Mouse (Mus musculus): ENCODE results near the gene Mfap4. TPM values are rescaled to one million over a fixed set of nuclear protein-coding genes. Genes with fewer than 3 reads are reported as not detected.

Gene Mfap4
- polyA plus RNA-seq, 1 experiment from 2014 or later = 100 TPM

DNA sequence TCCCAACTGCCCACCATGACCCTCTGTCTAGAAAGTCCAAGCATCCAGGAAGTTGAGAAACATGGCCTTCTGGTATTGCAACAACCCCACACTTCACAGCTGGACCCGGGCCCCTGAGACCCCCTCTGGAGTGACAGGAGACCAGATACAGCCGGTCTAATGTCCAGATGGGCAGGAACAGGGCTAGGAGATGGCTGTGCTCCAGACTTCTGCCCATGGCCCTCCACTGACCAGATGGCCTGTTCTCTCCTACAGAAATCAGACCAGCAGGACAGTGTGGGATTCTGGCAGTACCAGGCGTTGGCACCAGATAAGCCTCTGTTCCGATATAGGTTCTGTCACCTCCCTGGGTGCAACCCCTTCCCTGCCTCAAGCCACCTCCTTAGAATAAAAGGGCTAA is 16.7 kb upstream of the Mfap4 start:
- Histone ChIP-seq H3K36me3 (ENCODE audit: insufficient read depth, low read length) (no peaks in the 10 kb centered on the region), H3K9ac (ENCODE audit: low read depth, low read length) (no peak overlapping the region), H3K4me3 (replicated peaks; ENCODE audit: low read depth, low read length) (no peak overlapping the region), H3K4me1 (replicated peaks; ENCODE audit: insufficient read depth, low read length) (no peaks in the 10 kb centered on the region), H3K4me2 (ENCODE audit: low read length) (no peak overlapping the region), H3K9me3 (replicated peaks; ENCODE audit: low read length) (no peaks in the 10 kb centered on the region), H3K27ac (no peak overlapping the region), H3K27me3 (ENCODE audit: insufficient read depth, low read length) (no peaks in the 10 kb centered on the region)
- DNase-seq (ENCODE audit: low spot score) (no peak), ATAC-seq (replicated peaks; ENCODE audit: low FRiP score, low read depth) (no peak)
- no peak for TF ChIP-seq CTCF (IDR thresholded peaks at IDR 0.05; ENCODE audit: low read depth)
- 85% methylated on average over 4 of the region's 4 CpGs for WGBS

DNA sequence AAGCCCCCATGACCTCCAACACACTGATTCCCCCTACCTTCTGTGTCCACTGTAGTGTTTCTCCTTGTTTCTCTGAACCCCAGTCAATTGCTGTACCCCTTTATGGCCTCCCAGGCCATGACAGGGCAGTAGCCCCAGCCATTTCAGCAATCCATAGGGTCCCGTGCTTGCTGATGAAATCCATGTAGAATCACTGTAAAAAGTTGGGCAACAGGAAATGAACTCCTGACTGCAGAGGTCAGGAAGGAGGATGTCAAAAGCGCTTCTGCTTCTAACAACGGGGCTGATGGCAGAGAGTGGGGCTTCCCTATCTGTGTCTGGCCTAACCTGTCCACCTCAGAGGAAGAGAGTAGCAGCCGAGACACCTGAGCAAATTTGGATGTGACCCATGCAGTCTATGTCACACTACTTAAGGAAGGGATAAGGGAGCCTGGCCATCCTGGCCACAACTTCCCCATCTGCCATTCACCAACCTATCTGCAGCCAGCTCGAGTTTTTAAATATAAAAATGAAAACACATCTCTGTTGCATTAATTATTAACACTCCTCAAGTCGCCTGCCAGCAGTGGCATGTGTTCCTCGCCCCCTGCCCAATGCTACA is 15.8 kb upstream of the Mfap4 start:
- H3K27ac ChIP-seq = no peak overlapping the region
- TF ChIP-seq CTCF (IDR thresholded peaks at IDR 0.05; ENCODE audit: low read depth) = no peak
- DNase-seq (ENCODE audit: low spot score) = no peak
- H3K9ac ChIP-seq (ENCODE audit: low read depth, low read length) = no peak overlapping the region
- H3K4me3 ChIP-seq (replicated peaks; ENCODE audit: low read depth, low read length) = no peak overlapping the region
- 58% methylated on average over 7 of the region's 7 CpGs for WGBS
- no peaks in the 10 kb centered on the region for H3K9me3 ChIP-seq (replicated peaks; ENCODE audit: low read length)
- H3K4me2 ChIP-seq (ENCODE audit: low read length) = no peak overlapping the region
- no peak for ATAC-seq (replicated peaks; ENCODE audit: low FRiP score, low read depth)
- no peaks in the 10 kb centered on the region for H3K27me3 ChIP-seq (ENCODE audit: insufficient read depth, low read length)
- H3K4me1 ChIP-seq (replicated peaks; ENCODE audit: insufficient read depth, low read length) = no peaks in the 10 kb centered on the region
- H3K36me3 ChIP-seq (ENCODE audit: insufficient read depth, low read length) = no peaks in the 10 kb centered on the region

DNA sequence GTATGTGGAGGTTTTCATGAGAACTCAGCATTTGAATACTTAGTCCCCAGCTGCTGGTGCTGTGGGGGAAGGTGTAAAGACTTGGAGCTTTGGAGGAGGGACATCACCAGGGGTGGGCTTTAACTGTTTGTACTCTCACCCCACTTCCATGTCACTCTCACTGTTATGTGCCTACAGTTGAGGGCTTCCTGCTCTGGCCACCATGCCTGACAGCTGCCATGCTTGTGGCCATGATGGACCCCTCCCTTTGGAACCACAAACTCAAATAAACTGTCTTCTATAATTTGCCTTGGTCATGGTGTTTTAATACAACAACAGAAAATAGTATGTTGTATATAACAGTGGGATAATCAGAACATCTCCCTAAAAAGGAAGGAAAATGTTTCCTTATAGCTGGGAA is 14.4 kb upstream of the Mfap4 start:
- no peak for ATAC-seq (replicated peaks; ENCODE audit: low FRiP score, low read depth)
- Histone ChIP-seq H3K27ac (no peak overlapping the region), H3K4me3 (replicated peaks; ENCODE audit: low read depth, low read length) (no peak overlapping the region), H3K27me3 (ENCODE audit: insufficient read depth, low read length) (no peaks in the 10 kb centered on the region), H3K4me1 (replicated peaks; ENCODE audit: insufficient read depth, low read length) (no peaks in the 10 kb centered on the region), H3K9me3 (replicated peaks; ENCODE audit: low read length) (no peaks in the 10 kb centered on the region), H3K4me2 (ENCODE audit: low read length) (no peak overlapping the region), H3K9ac (ENCODE audit: low read depth, low read length) (no peak overlapping the region), H3K36me3 (ENCODE audit: insufficient read depth, low read length) (no peaks in the 10 kb centered on the region)
- no peak for DNase-seq (ENCODE audit: low spot score)
- TF ChIP-seq CTCF (IDR thresholded peaks at IDR 0.05; ENCODE audit: low read depth) = no peak

DNA sequence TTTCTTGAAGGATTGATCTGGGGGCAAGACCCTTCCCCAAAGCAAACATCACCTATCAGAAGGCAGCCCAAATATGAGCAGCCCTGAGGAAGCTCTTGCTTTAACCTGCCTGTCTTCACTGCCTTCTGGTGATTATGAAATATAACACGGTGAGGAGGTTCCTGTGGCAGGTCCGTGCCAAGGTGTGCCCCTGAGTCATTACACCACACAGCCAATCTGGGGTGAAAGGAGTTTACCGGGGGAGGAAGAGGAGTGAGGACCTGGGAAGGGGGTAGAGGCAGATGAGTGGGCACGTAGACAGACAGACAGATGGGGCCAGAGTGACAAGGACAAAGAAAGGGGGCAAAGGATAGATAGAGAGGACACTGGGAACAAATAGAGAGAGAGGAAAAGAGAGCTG is 11.6 kb upstream of the Mfap4 start:
- no peaks in the 10 kb centered on the region for H3K9me3 ChIP-seq (replicated peaks; ENCODE audit: low read length)
- no peak overlapping the region for H3K4me2 ChIP-seq (ENCODE audit: low read length)
- TF ChIP-seq CTCF (IDR thresholded peaks at IDR 0.05; ENCODE audit: low read depth) = no peak
- ATAC-seq (replicated peaks; ENCODE audit: low FRiP score, low read depth) (no peak), DNase-seq (ENCODE audit: low spot score) (no peak)
- no peaks in the 10 kb centered on the region for H3K36me3 ChIP-seq (ENCODE audit: insufficient read depth, low read length)
- H3K27ac ChIP-seq = no peak overlapping the region
- WGBS = 39% methylated on average over 4 of the region's 4 CpGs
- no peak overlapping the region for H3K4me3 ChIP-seq (replicated peaks; ENCODE audit: low read depth, low read length)
- H3K4me1 ChIP-seq (replicated peaks; ENCODE audit: insufficient read depth, low read length) = no peaks in the 10 kb centered on the region; the same call in 1 of the 2 replicates
- H3K9ac ChIP-seq (ENCODE audit: low read depth, low read length) = no peak overlapping the region
- no peaks in the 10 kb centered on the region for H3K27me3 ChIP-seq (ENCODE audit: insufficient read depth, low read length)

DNA sequence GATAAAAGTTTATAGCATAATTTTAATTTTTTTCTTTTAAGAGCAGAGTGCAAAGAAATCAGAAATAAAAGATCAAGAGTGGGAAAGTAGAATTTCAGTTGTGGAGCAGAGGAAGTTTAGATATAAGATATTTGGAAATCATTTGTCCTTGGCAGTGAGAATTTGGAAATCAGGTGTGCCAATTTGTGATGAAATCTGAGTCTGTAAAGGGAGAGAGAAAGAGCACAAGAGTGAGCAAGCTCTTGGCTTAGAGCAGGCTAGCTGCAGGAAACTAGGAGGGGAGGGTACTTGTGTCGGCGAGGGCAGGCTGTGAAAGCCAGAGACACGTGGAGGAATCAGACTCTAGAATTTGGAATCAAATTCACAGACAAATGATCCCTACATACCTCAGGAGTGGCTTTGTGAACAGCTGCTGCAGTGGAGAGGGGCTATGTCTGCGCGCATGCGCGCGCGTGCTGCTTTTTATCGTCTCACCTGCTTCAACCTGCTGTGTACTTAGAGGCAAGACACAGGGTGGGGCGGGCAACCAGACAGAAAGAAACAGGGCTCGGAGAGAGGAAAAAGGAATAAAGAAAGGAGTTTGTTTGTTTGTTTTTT is 8.3 kb upstream of the Mfap4 start:
- H3K9ac ChIP-seq (ENCODE audit: low read depth, low read length) = no peak overlapping the region
- 0 out of 2 replicates have a peak overlapping the region, but pooled peaks have one; percentile 13 for H3K27ac ChIP-seq

DNA sequence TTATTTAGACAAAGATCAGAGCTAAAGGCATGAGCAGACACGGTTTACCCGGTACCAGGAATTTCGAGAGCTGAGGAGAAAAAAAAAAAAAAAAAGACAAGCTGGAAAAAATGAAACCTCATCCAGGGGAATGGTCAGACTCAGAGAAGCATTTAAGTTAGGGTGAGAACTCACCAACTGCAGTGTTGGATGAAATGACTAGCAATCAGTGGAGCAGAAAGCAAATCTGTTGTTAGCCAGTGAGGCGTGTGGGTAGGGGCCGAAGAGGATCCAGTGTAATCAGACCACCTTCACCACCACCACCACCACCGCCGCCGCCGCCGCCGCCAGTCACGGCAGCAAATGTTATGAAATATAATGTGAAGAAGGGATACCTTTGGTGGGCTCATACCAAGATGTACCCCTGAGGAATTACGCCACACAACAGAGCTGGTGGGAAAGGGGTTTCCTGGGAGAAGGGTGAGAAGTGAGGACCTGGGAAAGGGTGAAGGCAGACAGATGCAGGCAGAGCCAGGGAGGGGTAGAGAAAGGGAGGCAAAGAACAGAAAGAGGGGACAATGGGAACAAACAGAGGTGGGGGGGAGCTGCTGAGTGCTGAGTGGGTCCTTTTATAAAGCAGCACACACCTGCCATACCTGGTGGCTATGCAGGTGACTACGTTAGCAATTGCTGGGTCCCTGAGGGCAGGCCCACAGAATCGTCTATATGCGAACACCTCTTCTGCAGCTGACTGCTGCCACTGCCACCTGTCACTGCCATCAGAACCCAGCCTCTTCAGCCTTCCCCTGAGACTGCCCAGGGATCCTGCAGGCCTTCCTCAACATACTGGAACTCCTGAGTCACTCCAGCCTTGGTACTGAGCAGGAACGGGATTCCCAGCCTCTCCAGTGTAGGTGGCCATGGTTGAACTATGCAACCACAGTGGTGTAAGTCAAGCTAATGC is 7.4 kb upstream of the Mfap4 start:
- 0 out of 2 replicates have a peak overlapping the region, but pooled peaks have one; percentile 20 for H3K9ac ChIP-seq (ENCODE audit: low read depth, low read length)
- H3K27ac ChIP-seq = peak overlapping the region; percentile 36
- peak overlapping the region; percentile 55 for H3K4me2 ChIP-seq (ENCODE audit: low read length)
- no peaks in the 10 kb centered on the region for H3K36me3 ChIP-seq (ENCODE audit: insufficient read depth, low read length)
- DNase-seq (ENCODE audit: low spot score) = peak; percentile 38
- H3K4me1 ChIP-seq (replicated peaks; ENCODE audit: insufficient read depth, low read length) = peaks cover 9% of the 10 kb centered on the region; the same call in 1 of the 2 replicates
- no peaks in the 10 kb centered on the region for H3K9me3 ChIP-seq (replicated peaks; ENCODE audit: low read length)
- peak overlapping the region; percentile 19 for H3K4me3 ChIP-seq (replicated peaks; ENCODE audit: low read depth, low read length)
- WGBS = 44% methylated on average over 17 of the region's 17 CpGs
- no peak for ATAC-seq (replicated peaks; ENCODE audit: low FRiP score, low read depth)
- H3K27me3 ChIP-seq (ENCODE audit: insufficient read depth, low read length) = no peaks in the 10 kb centered on the region
- TF ChIP-seq CTCF (IDR thresholded peaks at IDR 0.05; ENCODE audit: low read depth) = no peak

More for the DNA sequence above, 8.3 kb upstream of the Mfap4 start:
- Histone ChIP-seq H3K36me3 (ENCODE audit: insufficient read depth, low read length) (no peaks in the 10 kb centered on the region), H3K27me3 (ENCODE audit: insufficient read depth, low read length) (no peaks in the 10 kb centered on the region), H3K4me2 (ENCODE audit: low read length) (peak overlapping the region; percentile 55), H3K9me3 (replicated peaks; ENCODE audit: low read length) (no peaks in the 10 kb centered on the region), H3K4me3 (replicated peaks; ENCODE audit: low read depth, low read length) (peak overlapping the region; percentile 19), H3K4me1 (replicated peaks; ENCODE audit: insufficient read depth, low read length) (peaks cover 8% of the 10 kb centered on the region; the same call in 1 of the 2 replicates)
- 41% methylated on average over 12 of the region's 12 CpGs for WGBS
- ATAC-seq (replicated peaks; ENCODE audit: low FRiP score, low read depth) (no peak; the same call in 1 of the 2 replicates), DNase-seq (ENCODE audit: low spot score) (peak; percentile 35)
- no peak for TF ChIP-seq CTCF (IDR thresholded peaks at IDR 0.05; ENCODE audit: low read depth)
